Mouse (Mus musculus) stomach, embryonic 14.5 days (tissue): ENCODE data around the gene Cbx8. TPM values are rescaled to one million over a fixed set of nuclear protein-coding genes. Genes with fewer than 3 reads are reported as not detected.

Source experiments
- ATAC-seq: fragments of 200-750 bp; cut with Nextera tagmentation; 2 replicates; pipeline ENCODE4 v1.8.0; 2017; ENCODE audit warnings: low read depth, moderate TSS enrichment; ENCODE audit not compliant: insufficient number of reproducible peaks, insufficient read depth, low FRiP score
- H3K27ac ChIP-seq: fragments of 300-500 bp; sonication (generic); 2 replicates; pipeline ENCODE4 v1.5.1; 2014; ENCODE audit warnings: mild to moderate bottlenecking, low read length, moderate library complexity, mixed read lengths
- H3K27me3 ChIP-seq: fragments of 300-500 bp; sonication (generic); 2 replicates; pipeline ENCODE4 v1.6.1; 2014; ENCODE audit warnings: low read length, control low read depth, mixed read lengths; ENCODE audit not compliant: control insufficient read depth, insufficient read depth
- H3K36me3 ChIP-seq: fragments of 300-500 bp; sonication (generic); 2 replicates; pipeline ENCODE4 v1.6.1; 2014; ENCODE audit warnings: mild to moderate bottlenecking, control low read depth, low read length, moderate library complexity, mixed read lengths; ENCODE audit not compliant: control insufficient read depth, insufficient read depth
- H3K4me1 ChIP-seq: fragments of 300-500 bp; sonication (generic); 2 replicates; pipeline ENCODE4 v1.6.1; 2014; ENCODE audit warnings: low read length, control low read depth, mixed read lengths; ENCODE audit not compliant: control insufficient read depth, insufficient read depth
- H3K4me2 ChIP-seq: fragments of 300-500 bp; sonication (generic); replicated peaks from 2 replicates; pipeline ENCODE4 v1.6.1; 2014; ENCODE audit warnings: low read depth, low read length, control low read depth
- H3K4me3 ChIP-seq: fragments of 300-500 bp; sonication (generic); 2 replicates; pipeline ENCODE4 v1.5.1; 2014; ENCODE audit warnings: low read depth, low read length, control low read depth
- H3K9ac ChIP-seq: fragments of 300-500 bp; sonication (generic); replicated peaks from 2 replicates; pipeline ENCODE4 v1.6.1; 2014; ENCODE audit warnings: low read depth, mild to moderate bottlenecking, control low read depth, low read length, moderate library complexity, mixed read lengths
- H3K9me3 ChIP-seq: fragments of 300-500 bp; sonication (generic); 2 replicates; pipeline ENCODE4 v1.6.1; 2016; ENCODE audit warnings: low read depth, low read length, control low read depth; ENCODE audit not compliant: control insufficient read depth
- WGBS: fragments of 180-500 bp; shearing (Covaris S2); extraction: QIAGEN DNeasy Blood & Tissue Kit; methylation state at CpG from one replicate; pipeline ENCODE4 v1.1.7; 2014; 5-methylcytosine and 5-hydroxymethylcytosine counted together
- polyA plus RNA-seq: library from polyadenylated mRNA; unstranded; fragments of >200 nt; fragmentation: Nextera tagmentation; extraction: Ambion mirVana; gene quantifications from 2 replicates; pipeline ENCODE4 v1.2.1, GENCODE M21; 2014

The Cbx8 gene
- 6.2 and 8.5 TPM in 2 replicates for polyA plus RNA-seq

- peaks cover 4% of the 10 kb centered on the region; the same call in 1 of the 2 replicates for H3K36me3 ChIP-seq
- H3K27ac ChIP-seq: peak within 1 kb of the TSS; percentile 77
- WGBS: 2% methylated on average over 58 of the region's 63 CpGs
- peak within 1 kb of the TSS; percentile 61; the same call in 1 of the 2 replicates for H3K9ac ChIP-seq
- peaks cover 43% of the 10 kb centered on the region for H3K4me1 ChIP-seq
- peak within 1 kb of the TSS; percentile 81 for H3K4me2 ChIP-seq
- peak; percentile 95 for ATAC-seq
- H3K9me3 ChIP-seq: no peaks in the 10 kb centered on the region
- H3K27me3 ChIP-seq: peaks cover 42% of the 10 kb centered on the region
- peak within 1 kb of the TSS; percentile 77 for H3K4me3 ChIP-seq
Observed at GRCm38 (mm10) chr11:119040600-119041324, at the start of gene Cbx8. Cbx8 (minus strand) TSS chr11:119040969.

GRCm38 (mm10) chr11:119090076-119090960, 49.5 kb upstream of the Cbx8 start:
- Histone ChIP-seq H3K36me3 (no peaks in the 10 kb centered on the region), H3K4me1 (peaks cover 26% of the 10 kb centered on the region), H3K9ac (peak overlapping the region; percentile 41), H3K27ac (peak overlapping the region; percentile 7; the same call in 1 of the 2 replicates), H3K4me3 (peak overlapping the region; percentile 51), H3K27me3 (peaks cover 14% of the 10 kb centered on the region; the same call in 1 of the 2 replicates), H3K9me3 (no peaks in the 10 kb centered on the region), H3K4me2 (peak overlapping the region; percentile 97)
- under 1% methylated on average over 75 of the region's 75 CpGs for WGBS
- no peak; the same call in 1 of the 2 replicates for ATAC-seq

- H3K27me3 ChIP-seq: peaks cover 14% of the 10 kb centered on the region; the same call in 1 of the 2 replicates
- WGBS: 1% methylated on average over 41 of the region's 41 CpGs
- peaks cover 29% of the 10 kb centered on the region for H3K4me1 ChIP-seq
- no peaks in the 10 kb centered on the region for H3K36me3 ChIP-seq
- no peak overlapping the region for H3K9ac ChIP-seq
- no peaks in the 10 kb centered on the region for H3K9me3 ChIP-seq
- H3K27ac ChIP-seq: no peak overlapping the region
- no peak for ATAC-seq
- H3K4me3 ChIP-seq: peak overlapping the region; percentile 51
- H3K4me2 ChIP-seq: peak overlapping the region; percentile 97
Observed at GRCm38 (mm10) chr11:119089235-119090075, 48.7 kb upstream of the Cbx8 start.

- no peak for ATAC-seq
- Histone ChIP-seq H3K27ac (no peak overlapping the region), H3K27me3 (peaks cover 14% of the 10 kb centered on the region; the same call in 1 of the 2 replicates), H3K9ac (no peak overlapping the region), H3K4me3 (no peak overlapping the region), H3K36me3 (no peaks in the 10 kb centered on the region), H3K9me3 (no peaks in the 10 kb centered on the region), H3K4me2 (no peak overlapping the region), H3K4me1 (peaks cover 37% of the 10 kb centered on the region)
- 3% methylated on average over 28 of the region's 28 CpGs for WGBS
Observed at GRCm38 (mm10) chr11:119088391-119089234, 47.8 kb upstream of the Cbx8 start.

GRCm38 (mm10) chr11:119087301-119088082, 46.7 kb upstream of the Cbx8 start:
- no peaks in the 10 kb centered on the region for H3K9me3 ChIP-seq
- H3K4me2 ChIP-seq: no peak overlapping the region; the same call in 1 of the 2 replicates
- H3K27ac ChIP-seq: no peak overlapping the region
- no peak overlapping the region for H3K4me3 ChIP-seq
- H3K4me1 ChIP-seq: peaks cover 48% of the 10 kb centered on the region
- H3K27me3 ChIP-seq: peaks cover 14% of the 10 kb centered on the region; the same call in 1 of the 2 replicates
- peaks cover 2% of the 10 kb centered on the region; the same call in 1 of the 2 replicates for H3K36me3 ChIP-seq
- no peak overlapping the region for H3K9ac ChIP-seq
- ATAC-seq: no peak
- WGBS: 5% methylated on average over 35 of the region's 35 CpGs

- peaks cover 16% of the 10 kb centered on the region; the same call in 1 of the 2 replicates for H3K27me3 ChIP-seq
- ATAC-seq: peak; percentile 88
- under 1% methylated on average over 61 of the region's 67 CpGs for WGBS
Observed at GRCm38 (mm10) chr11:119086144-119086971, 45.6 kb upstream of the Cbx8 start, which contains the start of gene Cbx4. Cbx4 (minus strand) TSS chr11:119086221.

More at GRCm38 (mm10) chr11:119086144-119086971, 45.6 kb upstream of the Cbx8 start, which contains the start of gene Cbx4:
- Histone ChIP-seq H3K36me3 (peaks cover 12% of the 10 kb centered on the region), H3K9me3 (no peaks in the 10 kb centered on the region), H3K9ac (peak within 1 kb of the TSS; percentile 92), H3K4me2 (peak within 1 kb of the TSS; percentile 73), H3K4me1 (peaks cover 56% of the 10 kb centered on the region), H3K4me3 (peak within 1 kb of the TSS; percentile 91), H3K27ac (peak within 1 kb of the TSS; percentile 99)
